Mouse (Mus musculus) spleen, embryonic (tissue): ENCODE data around the gene Nav3.
"Not testable (repeated sequence)": the region's sequence is repeated elsewhere in the genome, so short reads cannot be mapped to it uniquely, and the experiment has no call there.

Experiments
- CTCF ChIA-PET: fragments of 350-600 bp; sonication (Branson Sonifier 250); formaldehyde crosslinking; loops from one replicate; lab custom pipeline; 2022; lab: Charles Lee

Nav3 gene

GRCm38 (mm10) chr10:110085156-110085555, 370.8 kb downstream of the Nav3 start:
- CTCF ChIA-PET, result no interaction called here

DNA sequence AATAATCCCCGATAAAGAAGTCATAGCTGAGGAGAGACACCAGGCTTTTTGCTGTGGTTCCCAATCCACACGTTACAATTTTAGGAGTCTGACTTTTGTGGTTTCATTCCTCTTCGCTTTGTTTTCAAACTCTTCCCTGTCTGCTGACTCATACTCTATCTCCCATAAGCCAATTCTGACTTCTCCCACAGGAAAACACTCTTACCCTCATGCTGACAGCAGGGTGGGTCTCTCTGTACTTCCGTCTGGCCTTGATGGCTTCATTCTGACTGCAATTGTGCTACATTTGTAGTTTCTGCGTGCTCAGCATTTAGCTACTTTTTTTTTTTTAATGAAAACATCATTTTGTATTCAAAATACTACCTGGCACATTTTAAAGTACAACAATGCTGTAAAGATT, 379.4 kb downstream of the Nav3 start:
- CTCF ChIA-PET, result no interaction called here

- CTCF ChIA-PET, result no interaction called here
Observed at GRCm38 (mm10) chr10:110072355-110072754, 383.6 kb downstream of the Nav3 start.

DNA sequence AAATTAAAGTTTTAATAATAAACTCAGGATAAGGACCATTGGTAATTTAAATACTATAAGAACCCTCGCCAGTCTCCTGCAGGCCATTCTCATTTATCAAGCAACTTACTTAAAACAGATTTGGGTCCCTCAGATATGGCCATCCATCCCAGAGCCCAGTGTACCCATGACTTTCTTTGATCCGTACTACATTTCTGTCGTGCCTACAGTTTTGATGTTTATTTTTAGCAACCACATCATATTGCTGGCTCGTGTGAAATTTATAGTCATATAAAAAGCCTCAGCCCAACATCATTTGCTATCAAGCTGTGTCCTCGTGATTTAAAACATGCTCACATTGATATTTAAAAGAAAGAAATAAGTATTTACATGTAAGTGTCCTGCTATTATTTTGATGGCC, 394.8 kb downstream of the Nav3 start:
- CTCF ChIA-PET, result no interaction called here

DNA sequence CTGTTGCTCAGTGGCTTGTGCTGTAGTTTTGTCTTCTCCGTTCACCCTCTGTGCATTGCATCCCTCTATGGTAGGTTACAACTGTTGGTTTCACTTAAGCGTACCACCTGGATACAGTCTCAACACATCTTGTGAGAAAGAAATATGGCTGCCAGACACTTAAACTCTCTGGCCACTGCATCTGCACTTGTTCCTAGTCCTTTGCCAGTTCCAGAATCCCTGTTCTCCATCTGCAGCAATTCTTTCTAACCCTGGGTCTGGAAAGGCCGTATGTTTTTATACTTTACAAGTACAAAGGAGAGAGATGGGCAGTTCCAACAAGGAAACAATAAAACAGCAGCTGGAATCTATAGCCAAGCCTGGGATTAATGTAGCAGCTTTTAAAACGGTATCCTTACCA, 418.5 kb downstream of the Nav3 start:
- CTCF ChIA-PET, result no interaction called here

DNA sequence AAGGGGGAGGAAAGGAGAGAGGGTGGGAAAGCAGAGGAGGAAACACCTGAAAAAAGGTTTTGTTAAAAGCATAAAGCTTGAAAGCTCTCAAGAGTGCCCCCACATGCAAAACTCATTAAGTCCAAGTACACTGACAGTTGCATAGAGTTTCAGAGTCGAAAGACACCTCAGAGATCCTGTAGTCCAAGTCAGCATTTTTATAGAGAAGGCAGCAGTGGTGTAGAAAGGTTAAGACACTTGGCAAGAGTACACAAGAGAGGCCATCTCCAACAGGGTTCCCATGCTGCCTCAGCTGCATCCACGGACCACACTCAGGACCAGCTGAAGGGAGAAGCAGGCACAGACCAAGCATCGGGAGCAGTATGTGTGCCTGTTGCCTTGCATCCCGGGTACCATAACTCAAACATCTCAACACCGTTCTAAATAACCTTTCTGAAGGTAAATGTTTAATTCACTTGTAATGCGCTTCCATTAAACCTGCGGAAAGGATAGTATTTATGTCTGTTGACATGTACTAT, 421.4 kb downstream of the Nav3 start:
- CTCF ChIA-PET, result no interaction called here

DNA sequence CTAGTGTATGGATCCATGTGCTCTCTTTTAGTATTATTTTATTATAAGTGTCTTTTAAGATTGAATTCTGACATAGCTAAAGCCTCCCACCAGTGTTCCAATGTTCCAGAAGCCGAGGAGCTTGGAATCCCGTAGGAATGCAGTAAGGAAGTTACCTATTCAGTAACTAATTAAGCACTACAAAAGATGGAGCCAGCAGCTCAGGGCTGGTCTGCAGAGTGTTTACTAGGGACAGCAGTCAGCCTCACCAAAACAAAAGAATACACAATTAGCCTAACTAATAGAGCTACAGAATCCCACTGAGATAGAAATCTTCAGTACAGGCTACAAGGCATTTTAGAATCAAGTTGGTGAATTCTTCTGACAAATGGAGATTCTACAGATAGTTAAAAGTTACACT, 431.1 kb downstream of the Nav3 start:
- CTCF ChIA-PET, result not testable (repeated sequence)

- CTCF ChIA-PET, result no interaction called here
Observed at GRCm38 (mm10) chr10:110022100-110022499, 433.9 kb downstream of the Nav3 start.

DNA sequence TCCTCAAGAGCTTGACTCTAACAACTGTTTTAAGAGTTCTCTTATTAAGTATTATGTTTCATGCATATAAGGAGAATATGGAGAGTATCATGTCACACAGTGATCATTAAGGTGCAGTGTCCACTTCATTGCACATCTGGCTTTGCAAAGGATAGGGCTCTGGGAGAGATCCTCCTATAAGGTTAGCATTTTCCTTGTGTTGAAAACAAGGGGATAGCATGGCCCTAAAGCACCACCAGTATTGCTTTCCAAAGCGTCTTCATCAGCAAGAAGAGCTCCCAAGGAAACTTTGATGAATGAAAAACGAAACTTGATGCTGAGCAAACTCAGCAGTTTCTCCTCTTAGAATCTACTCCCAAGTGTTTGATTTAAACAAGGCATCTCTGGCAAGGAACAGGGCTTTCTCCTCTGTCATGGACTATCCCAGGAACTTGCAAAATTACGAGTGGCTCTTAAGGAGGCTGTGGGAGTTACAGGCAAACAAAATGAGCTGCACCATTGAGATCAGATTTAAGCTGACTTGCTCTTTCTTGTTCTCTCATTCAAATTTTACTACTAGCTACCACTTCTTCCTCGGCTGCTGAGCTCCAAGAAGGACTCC, 436.6 kb downstream of the Nav3 start:
- CTCF ChIA-PET, result no interaction called here

- CTCF ChIA-PET, result not testable (repeated sequence)
Observed at GRCm38 (mm10) chr10:110001328-110001727, 454.7 kb downstream of the Nav3 start.

DNA sequence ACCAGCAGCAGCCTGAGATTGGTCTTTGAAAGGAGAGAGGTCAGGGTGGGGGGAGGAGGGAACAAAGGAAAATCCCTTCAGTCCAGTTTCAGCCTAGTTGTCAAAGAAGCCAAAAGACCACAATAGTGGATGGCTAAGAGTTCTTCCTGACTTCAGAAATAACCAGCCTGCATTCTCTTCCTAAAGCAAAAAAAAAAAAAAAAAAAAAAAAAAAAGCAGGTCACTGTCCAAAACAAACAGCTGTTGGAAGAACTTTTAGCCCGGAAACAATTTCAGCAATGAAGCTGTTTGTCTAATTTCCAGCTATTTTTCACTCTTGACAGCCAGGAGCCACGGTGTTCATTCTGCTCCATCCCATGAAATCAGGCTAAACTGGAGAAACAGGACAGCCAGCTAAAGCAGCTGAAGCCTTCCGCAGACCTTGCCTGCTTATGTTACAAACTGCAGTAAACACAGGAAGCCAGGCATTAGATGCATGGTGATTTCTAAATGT, 455.2 kb downstream of the Nav3 start:
- CTCF ChIA-PET, result no interaction called here

DNA sequence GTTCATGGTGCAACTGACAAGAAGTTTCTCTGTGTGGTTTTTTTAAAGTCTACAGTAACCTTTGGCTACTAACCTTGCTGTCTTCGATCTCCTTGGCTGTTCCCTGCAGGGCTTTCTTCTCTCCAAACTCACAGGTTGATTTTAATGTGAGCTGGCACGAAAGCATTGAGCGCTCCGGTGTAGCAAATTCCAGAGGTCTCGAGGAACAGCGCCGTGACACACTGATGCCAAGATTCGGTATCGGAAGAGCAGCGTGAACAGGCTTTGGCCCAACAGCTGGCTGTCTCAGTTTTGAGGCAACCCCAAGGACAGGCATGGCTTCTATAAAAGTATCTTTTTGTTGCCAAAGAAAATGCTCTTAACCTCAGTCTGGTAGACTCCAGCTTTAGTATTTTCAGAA, 456.1 kb downstream of the Nav3 start:
- CTCF ChIA-PET, result interaction anchor here (0.7 kb wide), 1 partner anchor 63 kb away, joined by 5 read pairs; no protein-coding TSS in a partner anchor

GRCm38 (mm10) chr10:109994302-109994701, 461.7 kb downstream of the Nav3 start:
- CTCF ChIA-PET, result no interaction called here

GRCm38 (mm10) chr10:109985824-109986485, 470.0 kb downstream of the Nav3 start:
- CTCF ChIA-PET, result no interaction called here

- CTCF ChIA-PET, result no interaction called here
Observed at GRCm38 (mm10) chr10:109976351-109976750, 479.7 kb downstream of the Nav3 start.

GRCm38 (mm10) chr10:109974177-109974576, 481.8 kb downstream of the Nav3 start:
- CTCF ChIA-PET, result no interaction called here

DNA sequence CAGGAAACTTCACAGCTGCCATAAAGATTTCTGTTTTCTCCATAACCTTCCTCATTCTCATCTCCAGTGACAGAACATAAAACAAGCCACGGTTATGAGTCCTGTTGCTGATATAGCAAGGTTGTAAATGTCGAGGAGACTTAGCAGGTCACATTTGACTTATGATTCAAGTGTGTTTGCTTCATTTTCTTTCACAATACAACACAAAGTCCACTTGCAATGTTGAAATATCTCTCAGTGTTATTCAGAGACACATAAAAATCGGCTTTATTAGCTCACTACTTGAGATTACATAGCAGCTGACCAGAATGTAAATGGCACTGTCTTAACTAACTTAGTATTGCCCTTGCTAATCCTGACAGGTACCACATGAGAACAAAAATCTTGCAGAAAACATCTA, 482.5 kb downstream of the Nav3 start:
- CTCF ChIA-PET, result no interaction called here

DNA sequence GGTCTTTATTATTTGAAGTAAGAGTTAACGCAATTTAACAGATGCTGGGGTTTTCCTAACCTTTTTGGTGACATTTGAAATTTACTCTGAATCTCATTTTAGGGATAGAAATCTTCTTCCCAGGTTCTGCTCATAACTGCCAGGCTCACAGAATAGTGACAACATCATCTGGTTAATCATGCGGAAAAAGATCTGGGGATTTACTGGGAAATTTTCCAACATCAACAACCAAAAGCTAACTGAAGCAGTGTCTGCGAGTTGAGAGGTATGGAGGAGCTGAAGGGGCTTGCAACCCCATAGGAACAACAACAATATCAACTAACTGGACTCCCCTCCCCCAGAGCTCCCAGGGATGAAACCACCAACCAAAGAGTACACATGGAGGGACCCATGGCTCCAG, 505.7 kb downstream of the Nav3 start:
- CTCF ChIA-PET, result no interaction called here

- CTCF ChIA-PET, result no interaction called here
Observed at GRCm38 (mm10) chr10:109929319-109929622, 526.7 kb downstream of the Nav3 start.

DNA sequence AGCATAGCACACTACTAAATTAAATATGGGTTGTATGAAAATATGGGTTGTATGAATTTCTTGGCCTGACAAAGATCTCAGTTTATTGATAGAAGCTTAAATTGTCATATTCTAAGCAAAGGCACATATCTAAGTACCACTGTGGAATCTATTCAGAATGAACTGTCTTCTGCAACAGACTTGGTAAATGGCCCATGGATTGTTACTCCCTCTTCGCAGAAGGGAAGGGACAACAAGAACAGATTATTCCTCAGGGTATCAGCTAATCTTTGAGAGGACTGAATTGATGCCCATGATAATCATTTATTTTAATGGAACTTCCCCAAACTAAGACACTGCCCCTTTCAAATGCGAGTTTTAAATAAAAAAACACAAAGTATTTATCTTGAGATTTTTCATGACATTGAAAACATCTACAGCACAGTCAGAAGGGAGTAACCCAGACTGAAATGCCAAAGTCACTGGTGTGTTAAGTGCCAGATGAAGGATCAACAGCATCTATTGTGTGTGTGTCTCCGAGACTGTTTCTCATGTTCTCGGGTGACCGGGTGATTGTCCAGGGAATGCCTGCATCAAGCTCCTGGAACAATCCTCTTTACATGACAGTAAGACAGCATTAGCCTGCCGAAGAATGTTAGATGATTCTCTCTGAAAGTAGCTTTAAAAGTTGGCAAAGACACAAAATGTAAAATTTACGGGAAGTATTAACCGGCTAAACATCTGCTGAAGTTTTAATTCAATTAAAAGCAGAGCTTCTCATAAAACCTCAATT, 527.3 kb downstream of the Nav3 start:
- CTCF ChIA-PET, result no interaction called here

DNA sequence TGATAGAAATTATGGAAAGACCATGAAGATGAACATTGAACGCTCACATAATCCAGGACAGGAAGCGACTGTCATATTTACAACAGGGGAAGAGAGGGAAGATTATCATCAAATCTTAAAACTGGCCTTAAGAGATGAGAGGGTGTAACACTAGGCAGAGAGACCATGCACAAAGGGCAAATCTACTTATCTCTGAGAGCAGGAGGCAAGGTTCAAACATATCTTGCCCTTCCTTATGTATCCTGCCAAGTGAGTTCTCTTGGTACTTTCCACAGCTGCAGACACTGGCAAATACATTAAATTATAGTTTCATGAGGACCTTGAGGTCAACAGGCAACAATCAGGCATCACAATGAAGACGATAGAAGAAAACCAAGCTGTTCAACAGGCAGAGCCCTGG, 529.9 kb downstream of the Nav3 start:
- CTCF ChIA-PET, result no interaction called here

- CTCF ChIA-PET, result no interaction called here
Observed at GRCm38 (mm10) chr10:109924136-109924535, 531.9 kb downstream of the Nav3 start.

GRCm38 (mm10) chr10:109921368-109921767, 534.6 kb downstream of the Nav3 start:
- CTCF ChIA-PET, result no interaction called here
